Mouse (Mus musculus): ENCODE measurements around the gene Fgr. TPM values are rescaled to one million over a fixed set of nuclear protein-coding genes. Genes with fewer than 3 reads are reported as not detected.

Gene Fgr
- total RNA-seq, 2 experiments from 2014 or later: 0.12 TPM; not detected in 1

DNA sequence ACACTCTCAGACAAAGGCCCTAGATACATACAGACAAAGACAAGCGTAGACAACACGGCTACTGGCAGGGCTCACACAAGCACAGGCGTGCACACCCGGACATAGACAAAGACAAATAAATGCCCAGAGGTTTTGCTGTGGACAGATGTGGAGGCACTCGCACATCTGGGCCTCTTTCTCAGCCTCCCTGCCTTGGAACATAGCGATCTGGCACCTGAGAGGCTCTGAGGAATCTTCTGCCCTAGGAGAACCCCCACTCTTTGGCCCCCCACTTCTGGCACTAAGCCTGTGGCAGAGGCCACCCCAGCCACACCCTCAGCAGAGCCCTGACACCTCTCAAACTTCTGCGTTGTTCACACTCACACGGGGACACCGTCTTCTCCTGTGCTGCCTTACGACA, 52.4 kb downstream of the Fgr start:
- TF ChIP-seq CTCF (conservative IDR thresholded peaks at IDR 0.05): no peak
- DNase-seq (ENCODE audit: low spot score in 2 of 2): no peak
- H3K4me3 ChIP-seq: no peak overlapping the region
- peak overlapping the region; percentile 69 for H3K27ac ChIP-seq

- peak; percentile 65 for TF ChIP-seq CTCF (conservative IDR thresholded peaks at IDR 0.05)
- Histone ChIP-seq H3K4me3 (no peak overlapping the region), H3K27ac (0 out of 2 replicates have a peak overlapping the region, but pooled peaks have one; percentile 2)
- DNase-seq (ENCODE audit: low spot score in 2 of 2): no peak
Observed at GRCm38 (mm10) chr4:133026826-133027375, 53.0 kb downstream of the Fgr start.

- no peak for DNase-seq (ENCODE audit: low spot score in 2 of 2)
- TF ChIP-seq CTCF (conservative IDR thresholded peaks at IDR 0.05): no peak
- no peak overlapping the region for H3K4me3 ChIP-seq
- H3K27ac ChIP-seq: no peak overlapping the region
Observed at GRCm38 (mm10) chr4:133027721-133028120, 53.8 kb downstream of the Fgr start.

GRCm38 (mm10) chr4:133028193-133028592, 54.3 kb downstream of the Fgr start:
- Histone ChIP-seq H3K27ac (0 out of 2 replicates have a peak overlapping the region, but pooled peaks have one; percentile 14), H3K4me3 (no peak overlapping the region)
- no peak for DNase-seq (ENCODE audit: low spot score in 2 of 2)
- TF ChIP-seq CTCF (conservative IDR thresholded peaks at IDR 0.05): no peak

- no peak for TF ChIP-seq CTCF (conservative IDR thresholded peaks at IDR 0.05)
Observed at GRCm38 (mm10) chr4:133028875-133029274, 55.0 kb downstream of the Fgr start.

GRCm38 (mm10) chr4:133032410-133033095, 58.7 kb downstream of the Fgr start:
- H3K4me3 ChIP-seq: no peak overlapping the region
- no peak for DNase-seq (ENCODE audit: low spot score in 2 of 2)

More at GRCm38 (mm10) chr4:133028875-133029274, 55.0 kb downstream of the Fgr start:
- no peak overlapping the region for H3K4me3 ChIP-seq
- no peak for DNase-seq (ENCODE audit: low spot score in 2 of 2)
- H3K27ac ChIP-seq: 0 out of 2 replicates have a peak overlapping the region, but pooled peaks have one; percentile 14

DNA sequence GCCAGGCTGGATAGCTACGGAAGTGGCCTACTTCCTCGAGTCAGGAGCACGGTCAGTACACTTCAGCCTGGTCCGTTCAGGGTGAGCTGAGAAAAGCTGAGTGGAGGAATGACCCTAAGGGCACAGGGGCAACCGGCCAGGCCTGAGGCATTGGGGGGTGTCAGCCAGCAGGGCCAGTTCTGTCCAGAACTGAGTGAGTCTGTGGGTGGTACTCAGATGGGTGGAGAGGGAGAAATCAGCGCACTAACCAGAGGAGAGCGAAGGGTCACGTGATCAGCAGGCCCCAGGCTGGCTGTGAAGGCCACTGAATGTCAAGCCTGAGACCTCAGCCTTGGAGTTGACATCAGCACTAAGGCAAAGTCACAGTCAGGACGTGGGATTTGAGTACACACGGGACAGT, 60.6 kb downstream of the Fgr start:
- Histone ChIP-seq H3K27ac (peak overlapping the region; percentile 25; the same call in 1 of the 2 replicates), H3K4me3 (no peak overlapping the region)
- no peak for TF ChIP-seq CTCF (conservative IDR thresholded peaks at IDR 0.05)
- no peak for DNase-seq (ENCODE audit: low spot score in 2 of 2)

More at GRCm38 (mm10) chr4:133032410-133033095, 58.7 kb downstream of the Fgr start:
- no peak overlapping the region for H3K27ac ChIP-seq
- TF ChIP-seq CTCF (conservative IDR thresholded peaks at IDR 0.05): no peak

DNA sequence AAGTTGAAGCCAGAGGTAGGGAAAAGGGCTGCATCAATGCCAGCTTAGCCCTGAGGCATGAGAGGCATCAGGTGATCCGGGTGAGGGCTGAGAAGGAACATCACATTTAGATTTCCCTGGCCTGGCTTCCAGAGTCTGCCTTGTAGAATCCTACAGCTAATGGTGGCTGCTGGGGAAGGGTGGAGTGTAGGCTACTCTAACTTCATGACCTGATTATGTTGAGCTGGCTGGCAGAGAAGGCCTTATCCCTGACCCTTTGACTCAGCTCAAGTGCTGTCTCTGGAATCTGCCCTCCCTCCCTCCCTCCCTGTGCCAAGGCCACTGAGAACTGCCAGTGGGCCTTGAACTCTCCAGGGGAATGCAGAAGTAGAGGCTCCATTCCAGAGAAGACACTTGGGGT, 61.6 kb downstream of the Fgr start:
- TF ChIP-seq CTCF (conservative IDR thresholded peaks at IDR 0.05): no peak
- Histone ChIP-seq H3K27ac (peak overlapping the region; percentile 36; the same call in 1 of the 2 replicates), H3K4me3 (no peak overlapping the region)
- no peak for DNase-seq (ENCODE audit: low spot score in 2 of 2)

DNA sequence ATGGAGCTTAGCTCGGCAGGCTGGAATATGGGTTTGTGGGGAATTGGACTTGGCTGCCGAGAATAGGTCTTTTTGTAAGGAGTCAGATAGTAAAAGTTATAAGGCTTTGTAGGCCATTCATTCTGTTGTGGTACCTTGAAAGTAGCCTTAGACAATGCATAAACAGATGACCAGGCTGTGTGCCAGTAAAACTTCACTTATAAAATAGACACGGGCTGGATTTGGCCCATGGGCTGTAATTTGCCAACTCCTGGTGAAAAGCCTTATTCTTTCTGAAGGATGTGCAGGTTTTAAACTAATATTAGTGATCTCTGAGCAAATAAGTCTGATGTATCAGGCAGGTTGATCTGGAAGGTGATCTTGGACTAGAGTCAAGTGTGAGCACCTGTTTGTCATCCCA, 62.1 kb downstream of the Fgr start:
- H3K27ac ChIP-seq: 0 out of 2 replicates have a peak overlapping the region, but pooled peaks have one; percentile 36
- TF ChIP-seq CTCF (conservative IDR thresholded peaks at IDR 0.05): no peak
- DNase-seq (ENCODE audit: low spot score in 2 of 2): no peak
- H3K4me3 ChIP-seq: no peak overlapping the region

GRCm38 (mm10) chr4:133037293-133037692, 63.4 kb downstream of the Fgr start:
- Histone ChIP-seq H3K27ac (no peak overlapping the region), H3K4me3 (no peak overlapping the region)
- no peak for TF ChIP-seq CTCF (conservative IDR thresholded peaks at IDR 0.05)
- DNase-seq (ENCODE audit: low spot score in 2 of 2): no peak

DNA sequence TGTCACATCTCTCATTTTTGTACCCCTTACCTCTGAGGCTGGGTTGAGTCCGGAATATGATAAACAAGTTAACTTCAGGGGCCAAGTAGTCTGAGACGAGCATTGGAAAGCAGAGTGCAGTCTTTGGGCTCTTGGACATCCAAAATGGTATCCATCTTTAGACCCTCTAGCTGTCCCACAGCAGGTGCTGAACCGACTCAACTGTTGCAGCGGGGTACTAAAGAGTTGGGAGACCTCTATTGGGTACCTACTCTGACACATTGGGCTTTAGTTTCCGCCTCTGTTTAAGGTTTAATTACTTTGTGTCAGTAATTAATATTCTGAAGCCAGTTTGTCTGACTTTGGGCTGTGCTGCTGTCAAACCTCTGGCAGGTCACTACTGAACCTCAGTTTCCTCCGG, 63.9 kb downstream of the Fgr start:
- H3K4me3 ChIP-seq: peak overlapping the region; percentile 64
- DNase-seq (ENCODE audit: low spot score in 2 of 2): no peak
- H3K27ac ChIP-seq: no peak overlapping the region
- TF ChIP-seq CTCF (conservative IDR thresholded peaks at IDR 0.05): no peak

DNA sequence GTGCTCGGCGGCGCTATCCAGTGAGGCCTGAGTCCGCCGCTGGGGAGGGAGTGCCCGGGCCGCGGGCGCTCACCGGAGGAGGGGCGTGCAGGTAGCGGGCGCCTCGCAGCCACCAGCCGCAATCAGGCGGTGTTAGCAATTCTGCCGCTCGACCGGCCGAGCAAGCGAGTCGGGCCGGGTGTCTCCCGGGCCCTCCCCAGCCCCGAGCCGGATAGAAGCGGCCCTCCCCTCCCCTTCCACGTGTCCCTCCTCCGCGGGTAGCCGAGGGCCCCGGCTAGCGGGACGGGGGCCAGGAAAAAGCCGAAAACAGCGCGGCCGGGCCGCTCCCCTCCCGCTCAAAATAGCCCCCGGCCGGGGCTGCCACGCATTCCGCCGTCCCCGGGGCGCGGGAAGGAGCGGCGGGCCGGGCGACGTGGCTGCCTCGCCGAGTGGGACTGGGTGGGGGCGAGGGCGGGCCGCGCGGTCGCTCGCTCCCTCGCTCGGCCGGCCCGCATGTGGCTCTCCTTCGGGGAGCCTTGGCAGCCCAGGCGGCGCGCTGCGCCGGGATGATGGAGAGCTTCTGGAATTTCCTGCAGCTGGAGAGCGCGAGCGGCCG, 64.7 kb downstream of the Fgr start:
- DNase-seq (ENCODE audit: low spot score in 2 of 2): no peak
- Histone ChIP-seq H3K27ac (peak overlapping the region; percentile 84), H3K4me3 (peak overlapping the region; percentile 64)
- TF ChIP-seq CTCF (conservative IDR thresholded peaks at IDR 0.05): no peak; the same call in 1 of the 2 replicates

DNA sequence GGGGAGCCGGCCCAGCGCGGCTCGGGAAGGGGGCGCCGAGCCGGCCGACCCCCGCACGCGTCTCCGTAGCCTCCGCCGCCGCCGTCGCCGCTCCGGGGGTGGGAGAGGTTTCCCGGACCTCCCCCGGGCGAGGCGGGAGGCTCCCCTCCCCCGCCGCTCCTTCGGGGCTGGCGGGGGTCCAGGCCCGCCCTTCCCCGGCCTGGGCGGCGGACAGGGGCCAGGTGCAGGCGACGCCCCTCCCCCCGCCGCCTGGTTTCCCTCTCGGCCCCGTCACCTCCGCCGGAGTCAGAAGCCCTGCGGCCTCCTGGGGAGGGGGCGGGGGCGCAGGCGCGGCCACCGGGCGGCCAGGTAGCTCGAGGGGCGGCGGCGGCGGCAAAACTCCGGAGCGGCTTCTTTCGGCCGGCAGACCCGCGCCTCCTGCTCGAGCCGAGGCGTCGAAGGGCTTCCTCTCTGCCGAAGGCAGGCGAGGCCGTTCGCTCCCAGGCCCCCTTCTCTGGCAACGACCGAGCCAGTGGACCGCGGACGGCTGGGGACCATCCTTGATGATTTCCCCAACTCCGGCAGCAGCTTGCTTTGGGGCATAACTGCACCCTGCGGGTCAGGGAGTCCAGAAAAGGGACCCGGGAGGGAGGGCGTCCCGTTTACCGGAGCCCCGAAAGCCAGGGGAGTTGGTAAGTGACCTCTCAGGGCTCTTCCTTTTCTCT, 65.4 kb downstream of the Fgr start:
- Histone ChIP-seq H3K4me3 (peak overlapping the region; percentile 64), H3K27ac (peak overlapping the region; percentile 84)
- no peak for DNase-seq (ENCODE audit: low spot score in 2 of 2)
- no peak for TF ChIP-seq CTCF (conservative IDR thresholded peaks at IDR 0.05)

All from layer of hippocampus, adult 2 months (tissue).